Mouse (Mus musculus) bone marrow macrophage, adult 2 months (primary cell): ENCODE measurements around the gene Cmtr1.

ENCODE experiments used
- CTCF ChIP-seq: IDR thresholded peaks from 2 replicates; pipeline ENCODE4 v1.5.1; 2012; ENCODE audit warnings: low read depth, mild to moderate bottlenecking, low read length, moderate library complexity
- POLR2A ChIP-seq: IDR thresholded peaks from 2 replicates; pipeline ENCODE4 v1.6.1; 2012; ENCODE audit warnings: mild to moderate bottlenecking, low read depth, low read length, borderline replicate concordance

- TF ChIP-seq CTCF (no peak), POLR2A (no peak)
These were observed 18.1 kb downstream of the Cmtr1 start for GRCm38 (mm10) chr17:29678526-29678925.
